Mouse (Mus musculus) lung, embryonic 16.5 days (tissue): ENCODE measurements around the gene Fam170b. TPM values are rescaled to one million over a fixed set of nuclear protein-coding genes. Genes with fewer than 3 reads are reported as not detected.

Source experiments
- ATAC-seq: fragments of 200-750 bp; cut with Nextera tagmentation; 2 replicates; pipeline ENCODE4 v1.8.0; 2017; ENCODE audit warnings: low read depth, mild to moderate bottlenecking, moderate library complexity
- H3K27ac ChIP-seq: fragments of 300-500 bp; sonication (generic); 2 replicates; pipeline ENCODE4 v1.5.1; 2014; ENCODE audit warnings: mild to moderate bottlenecking, control low read depth, low read length
- H3K27me3 ChIP-seq: fragments of 300-500 bp; sonication (generic); 2 replicates; pipeline ENCODE4 v1.6.1; 2014; ENCODE audit warnings: low read depth, low read length, mixed read lengths; ENCODE audit not compliant: control insufficient read depth, insufficient read depth
- H3K36me3 ChIP-seq: fragments of 300-500 bp; sonication (generic); 2 replicates; pipeline ENCODE4 v1.6.1; 2014; ENCODE audit warnings: low read length; ENCODE audit not compliant: control insufficient read depth, insufficient read depth
- H3K4me1 ChIP-seq: fragments of 300-500 bp; sonication (generic); replicated peaks from 2 replicates; pipeline ENCODE4 v1.6.1; 2014; ENCODE audit warnings: low read length, mixed read lengths; ENCODE audit not compliant: control insufficient read depth, insufficient read depth
- H3K4me2 ChIP-seq: fragments of 300-500 bp; sonication (generic); 2 replicates; pipeline ENCODE4 v1.6.1; 2014; ENCODE audit warnings: low read depth, low read length, control low read depth
- H3K4me3 ChIP-seq: fragments of 300-500 bp; sonication (generic); 2 replicates; pipeline ENCODE4 v1.5.1; 2014; ENCODE audit warnings: mild to moderate bottlenecking, low read length, control low read depth
- H3K9ac ChIP-seq: fragments of 300-500 bp; sonication (generic); 2 replicates; pipeline ENCODE4 v1.6.1; 2014; ENCODE audit warnings: low read length, control low read depth
- H3K9me3 ChIP-seq: fragments of 300-500 bp; sonication (generic); 2 replicates; pipeline ENCODE4 v1.6.1; 2016; ENCODE audit warnings: low read length; ENCODE audit not compliant: control insufficient read depth
- WGBS: fragments of 180-500 bp; shearing (Covaris S2); extraction: QIAGEN DNeasy Blood & Tissue Kit; methylation state at CpG from one replicate; pipeline ENCODE4 v1.1.7; 2014; 5-methylcytosine and 5-hydroxymethylcytosine counted together
- polyA plus RNA-seq: library from polyadenylated mRNA; unstranded; fragments of >200 nt; fragmentation: Nextera tagmentation; extraction: Ambion mirVana; gene quantifications from 2 replicates; pipeline ENCODE4 v1.2.1, GENCODE M21; 2015

Gene Fam170b
- polyA plus RNA-seq, 1 experiment from 2014 or later, result 0.11 TPM

DNA sequence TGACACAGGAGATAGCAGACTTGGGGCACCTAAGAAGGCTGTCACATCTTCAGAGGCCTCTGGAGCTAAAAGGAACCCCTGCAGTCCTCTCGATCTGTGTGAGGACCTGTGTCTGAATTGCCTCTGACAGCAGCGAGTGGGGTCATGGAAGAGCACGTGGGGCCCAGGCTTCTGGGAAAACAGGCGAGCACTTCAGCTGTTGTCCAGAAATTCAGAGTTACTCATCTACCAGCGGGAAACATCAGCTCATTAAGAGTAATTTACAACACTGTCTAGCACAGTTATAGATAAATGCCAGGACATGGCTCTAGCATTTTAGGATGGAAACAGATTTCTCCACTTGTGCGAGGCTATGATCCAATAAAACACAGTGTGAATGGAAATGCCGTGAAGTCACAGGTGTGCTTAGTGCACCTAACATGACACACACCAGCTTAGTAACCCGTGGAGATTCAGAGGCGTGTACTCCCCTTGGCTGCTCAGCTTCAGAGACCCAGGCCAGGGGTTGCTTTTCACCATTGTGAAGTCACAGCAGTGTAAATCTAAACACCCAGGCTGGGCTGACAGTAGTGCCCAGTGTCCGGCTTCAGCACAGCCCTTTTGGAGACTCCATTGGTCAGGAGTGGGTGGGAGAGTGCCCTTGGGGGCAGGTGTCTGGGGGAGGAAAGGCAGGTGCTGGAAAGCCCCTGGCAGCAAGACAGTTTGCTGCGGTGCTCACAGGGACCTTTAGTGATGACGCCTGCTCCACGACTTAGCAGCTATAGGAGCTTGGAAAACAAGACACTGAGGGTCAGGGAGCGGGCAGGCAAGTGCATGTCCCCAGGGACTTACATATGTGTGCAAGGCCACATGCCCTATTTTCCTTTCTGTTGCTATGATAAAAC, 9.3 kb upstream of the Fam170b start:
- Histone ChIP-seq H3K4me1 (peaks cover 40% of the 10 kb centered on the region), H3K9ac (no peak overlapping the region), H3K36me3 (no peaks in the 10 kb centered on the region), H3K9me3 (no peaks in the 10 kb centered on the region), H3K4me2 (no peak overlapping the region), H3K27ac (peak overlapping the region; percentile 81), H3K27me3 (no peaks in the 10 kb centered on the region), H3K4me3 (no peak overlapping the region)
- ATAC-seq, result no peak
- WGBS, result 35% methylated on average over 14 of the region's 14 CpGs

DNA sequence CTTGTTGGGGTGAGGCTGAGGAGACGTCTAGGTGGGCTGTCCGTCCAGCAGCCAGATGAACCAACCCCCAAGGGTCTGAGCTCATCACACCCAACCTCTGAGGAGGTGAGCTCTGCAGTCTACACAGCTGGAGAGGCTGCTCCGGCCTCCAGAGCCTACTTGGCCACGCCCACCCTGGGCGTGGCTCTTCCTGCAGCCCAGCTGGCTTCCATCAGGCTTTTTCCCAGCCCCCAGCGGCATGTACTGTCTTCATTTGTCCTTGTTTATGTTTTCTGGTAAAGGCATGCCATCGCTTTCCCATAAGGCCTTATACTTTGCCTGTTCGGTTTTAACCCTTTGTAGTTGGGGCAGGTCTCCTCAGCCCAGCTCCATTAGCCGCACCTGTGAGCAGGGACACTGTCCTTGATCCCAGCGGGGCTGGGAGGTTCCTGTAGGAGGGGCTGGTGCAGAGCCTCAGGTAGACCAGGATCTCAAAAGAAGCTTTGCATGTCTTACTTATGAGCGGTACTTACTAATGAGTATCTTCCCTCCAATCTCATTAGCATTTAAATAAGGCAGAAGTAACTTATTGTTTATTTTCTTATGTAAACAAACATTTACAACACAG, 8.2 kb upstream of the Fam170b start:
- no peaks in the 10 kb centered on the region for H3K36me3 ChIP-seq
- no peaks in the 10 kb centered on the region for H3K9me3 ChIP-seq
- H3K27ac ChIP-seq, result peak overlapping the region; percentile 81
- ATAC-seq, result peak; percentile 85
- H3K4me3 ChIP-seq, result no peak overlapping the region
- 4% methylated on average over 11 of the region's 11 CpGs for WGBS
- peak overlapping the region; percentile 6 for H3K4me2 ChIP-seq
- H3K27me3 ChIP-seq, result no peaks in the 10 kb centered on the region
- H3K9ac ChIP-seq, result peak overlapping the region; percentile 18; the same call in 1 of the 2 replicates
- peaks cover 38% of the 10 kb centered on the region for H3K4me1 ChIP-seq

DNA sequence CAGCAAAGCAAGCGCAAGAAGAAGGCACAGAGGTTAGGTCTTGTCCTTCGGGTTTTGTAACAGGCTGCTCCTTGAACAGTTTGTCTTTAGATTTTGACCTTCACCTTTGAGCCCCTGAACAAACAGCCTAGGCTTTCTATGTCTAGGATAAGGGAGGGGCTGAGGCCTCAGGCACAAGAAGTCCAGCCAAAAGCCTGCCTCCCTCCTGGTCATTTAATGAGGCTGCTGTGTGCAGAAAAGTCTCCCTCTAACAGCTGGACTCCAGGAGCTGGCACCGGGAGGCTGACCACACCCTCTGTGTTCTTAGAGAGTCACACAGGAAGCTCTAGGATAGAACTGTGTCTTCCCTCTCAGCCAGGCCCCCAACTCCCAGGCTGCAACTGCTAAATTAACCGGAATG, 6.6 kb upstream of the Fam170b start:
- Histone ChIP-seq H3K4me1 (peaks cover 38% of the 10 kb centered on the region), H3K36me3 (no peaks in the 10 kb centered on the region), H3K9ac (no peak overlapping the region), H3K27ac (peak overlapping the region; percentile 93), H3K4me2 (no peak overlapping the region), H3K27me3 (no peaks in the 10 kb centered on the region), H3K9me3 (no peaks in the 10 kb centered on the region), H3K4me3 (no peak overlapping the region)
- ATAC-seq, result peak; percentile 63
- WGBS, result 27% methylated on average over 4 of the region's 4 CpGs

DNA sequence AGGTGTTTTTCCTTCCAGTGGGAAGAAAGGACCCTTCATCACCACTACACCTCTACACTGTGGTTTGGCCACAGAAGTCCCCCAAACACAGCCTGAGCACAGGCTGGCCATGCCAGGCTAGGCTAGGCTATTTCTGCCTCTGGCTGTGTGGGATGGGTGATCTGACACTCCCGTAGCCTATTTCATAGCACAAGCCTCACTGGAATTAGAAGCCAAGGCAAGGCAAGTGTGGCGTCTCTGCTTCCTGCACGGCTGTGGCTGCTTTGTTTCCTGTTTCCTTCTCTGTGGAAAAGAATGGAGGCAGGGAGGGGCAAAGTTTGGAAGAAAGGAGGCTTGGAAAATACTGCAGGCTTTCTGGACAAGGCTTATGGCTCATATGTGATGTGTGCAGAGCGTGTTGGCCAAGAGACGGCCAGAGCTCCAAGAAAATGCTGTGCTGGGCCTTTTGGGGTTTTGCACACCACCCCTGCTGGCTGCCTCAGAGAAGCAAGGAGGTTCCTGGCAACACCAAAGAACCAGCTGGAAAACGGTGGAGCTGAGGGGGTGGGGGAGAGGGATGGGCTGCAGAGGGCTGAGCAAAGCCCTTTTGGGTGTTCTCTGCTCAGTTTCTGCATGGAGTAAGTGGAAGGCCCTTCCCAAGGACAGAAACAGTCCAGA, 5.6 kb upstream of the Fam170b start:
- WGBS, result 31% methylated on average over 6 of the region's 6 CpGs
- Histone ChIP-seq H3K27ac (peak overlapping the region; percentile 93), H3K4me2 (no peak overlapping the region), H3K9me3 (no peaks in the 10 kb centered on the region), H3K9ac (no peak overlapping the region), H3K27me3 (no peaks in the 10 kb centered on the region), H3K4me3 (no peak overlapping the region), H3K36me3 (no peaks in the 10 kb centered on the region), H3K4me1 (peaks cover 38% of the 10 kb centered on the region)
- ATAC-seq, result peak; percentile 77

DNA sequence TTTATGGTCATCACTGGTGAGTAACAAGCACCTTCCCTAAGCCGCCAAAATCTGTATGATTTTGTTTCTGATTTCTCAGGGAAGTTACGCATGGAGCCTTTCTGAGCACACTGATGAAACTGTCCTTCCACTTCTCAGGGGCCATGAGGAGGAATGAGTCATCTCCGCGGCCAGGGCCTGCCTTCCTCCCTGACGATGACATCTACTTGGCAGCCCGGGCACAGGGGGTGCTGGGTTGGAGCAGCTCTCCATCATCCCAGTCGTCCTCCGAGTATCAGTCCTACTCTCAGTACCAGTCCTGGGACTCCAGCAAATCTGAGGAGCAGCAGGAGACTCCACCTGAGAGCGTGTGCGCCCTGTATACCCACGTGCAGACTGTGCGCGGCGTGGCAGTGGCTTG, 1.4 kb downstream of the Fam170b start:
- Histone ChIP-seq H3K36me3 (no peaks in the 10 kb centered on the region), H3K4me2 (no peak overlapping the region), H3K27me3 (no peaks in the 10 kb centered on the region), H3K4me3 (no peak overlapping the region), H3K4me1 (no peaks in the 10 kb centered on the region; the same call in 1 of the 2 replicates), H3K27ac (no peak overlapping the region), H3K9ac (no peak overlapping the region), H3K9me3 (no peaks in the 10 kb centered on the region)
- ATAC-seq, result no peak
- 68% methylated on average over 14 of the region's 14 CpGs for WGBS

DNA sequence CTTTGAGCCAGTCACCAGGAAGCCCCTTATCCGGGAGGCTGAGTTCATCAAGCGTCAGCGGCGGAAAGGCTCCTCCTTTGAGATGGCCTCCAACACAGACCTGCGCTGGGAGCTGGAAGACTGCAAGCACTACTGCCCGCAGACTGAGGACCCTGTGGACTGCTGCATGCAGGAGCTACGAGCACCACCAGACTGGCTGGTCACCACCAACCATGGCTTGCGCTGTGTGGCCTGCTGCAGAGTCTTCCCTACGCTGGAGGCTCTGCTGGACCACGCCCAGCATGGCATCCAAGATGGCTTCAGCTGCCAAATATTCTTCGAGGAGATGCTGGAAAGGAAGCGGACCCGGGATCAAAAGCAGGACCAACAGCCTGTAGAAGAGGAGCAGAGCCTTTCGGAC, 1.8 kb downstream of the Fam170b start:
- H3K4me2 ChIP-seq, result no peak overlapping the region
- no peak for ATAC-seq

DNA sequence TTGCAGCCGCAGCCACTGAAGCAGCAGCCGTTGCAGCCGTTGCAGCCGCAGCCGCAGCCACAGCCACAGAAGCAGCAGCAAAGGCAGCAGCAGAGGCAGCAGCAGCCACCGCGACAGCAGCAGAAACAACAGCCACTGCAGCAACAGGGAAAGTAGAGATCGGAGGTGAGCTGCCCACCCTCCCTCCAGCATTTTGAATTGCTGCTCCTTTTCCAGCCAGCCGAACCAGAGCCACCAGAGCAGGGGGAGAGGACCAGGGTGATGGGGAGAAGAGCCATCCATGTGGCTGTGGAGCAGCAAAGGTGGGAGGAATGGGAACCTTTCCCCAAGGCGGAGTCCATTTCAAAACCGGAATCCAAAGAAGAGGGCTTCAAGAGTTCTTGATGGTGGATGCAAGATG, 2.4 kb downstream of the Fam170b start:
- Histone ChIP-seq H3K27ac (no peak overlapping the region), H3K4me3 (no peak overlapping the region), H3K4me1 (no peaks in the 10 kb centered on the region; the same call in 1 of the 2 replicates), H3K27me3 (no peaks in the 10 kb centered on the region), H3K36me3 (no peaks in the 10 kb centered on the region), H3K9ac (no peak overlapping the region), H3K4me2 (no peak overlapping the region), H3K9me3 (no peaks in the 10 kb centered on the region)
- WGBS, result 89% methylated on average over 11 of the region's 11 CpGs
- no peak for ATAC-seq

More for the DNA sequence above, 1.8 kb downstream of the Fam170b start:
- Histone ChIP-seq H3K4me3 (no peak overlapping the region), H3K27ac (no peak overlapping the region), H3K36me3 (no peaks in the 10 kb centered on the region), H3K9ac (no peak overlapping the region), H3K27me3 (no peaks in the 10 kb centered on the region), H3K4me1 (no peaks in the 10 kb centered on the region; the same call in 1 of the 2 replicates), H3K9me3 (no peaks in the 10 kb centered on the region)
- 81% methylated on average over 14 of the region's 14 CpGs for WGBS

DNA sequence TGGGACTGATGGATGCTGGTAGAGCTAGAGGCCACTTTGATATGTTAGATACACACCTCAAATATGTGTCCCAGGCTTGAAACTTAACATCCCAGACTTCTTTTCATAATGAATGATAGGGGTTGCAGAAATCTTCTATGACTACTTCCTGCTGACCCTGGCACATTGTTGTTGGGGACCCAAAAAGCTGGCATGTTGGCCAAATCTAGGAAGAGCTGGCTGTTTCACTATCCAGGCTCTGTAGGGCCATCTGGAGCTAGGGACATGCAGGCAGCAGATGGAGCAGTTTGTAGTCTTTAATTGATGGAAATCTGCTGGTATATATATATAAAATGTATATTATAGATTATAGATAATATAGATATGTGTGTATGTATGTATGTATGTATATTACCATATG, 8.3 kb downstream of the Fam170b start:
- Histone ChIP-seq H3K4me1 (no peaks in the 10 kb centered on the region; the same call in 1 of the 2 replicates), H3K27me3 (no peaks in the 10 kb centered on the region), H3K4me2 (no peak overlapping the region), H3K27ac (no peak overlapping the region), H3K9me3 (no peaks in the 10 kb centered on the region), H3K9ac (no peak overlapping the region), H3K4me3 (no peak overlapping the region), H3K36me3 (no peaks in the 10 kb centered on the region)
- ATAC-seq, result no peak

DNA sequence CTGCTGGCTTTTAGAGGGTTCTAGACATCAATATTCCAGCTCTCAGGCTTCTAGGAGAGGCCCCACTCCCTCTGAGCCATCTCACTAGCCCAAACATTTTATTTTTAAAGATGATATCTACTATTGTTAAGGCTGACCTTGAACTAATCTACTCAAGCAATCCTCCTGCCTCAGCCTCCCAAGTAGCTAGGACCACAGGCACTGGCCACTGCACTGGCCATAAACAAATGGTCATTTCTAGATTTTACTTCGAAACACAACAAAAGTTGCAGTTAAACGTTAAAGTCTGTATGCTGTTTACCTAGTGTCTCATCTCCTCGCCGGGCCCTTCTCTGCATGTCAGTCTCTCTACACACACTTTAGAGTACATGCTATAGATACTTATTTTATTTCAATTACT, 20.3 kb downstream of the Fam170b start:
- ATAC-seq, result no peak
- no peak overlapping the region for H3K9ac ChIP-seq
- WGBS, result 78% methylated on average over 4 of the region's 4 CpGs

More for the DNA sequence above, 20.3 kb downstream of the Fam170b start:
- Histone ChIP-seq H3K4me3 (no peak overlapping the region), H3K4me1 (peaks cover 3% of the 10 kb centered on the region; the same call in 1 of the 2 replicates), H3K9me3 (no peaks in the 10 kb centered on the region), H3K27me3 (peaks cover 2% of the 10 kb centered on the region; the same call in 1 of the 2 replicates), H3K27ac (no peak overlapping the region), H3K36me3 (no peaks in the 10 kb centered on the region), H3K4me2 (no peak overlapping the region)
